Mouse (Mus musculus) hindbrain, embryonic 12.5 days (tissue): ENCODE results near the gene Dcun1d3. TPM values are rescaled to one million over a fixed set of nuclear protein-coding genes. Genes with fewer than 3 reads are reported as not detected.

ENCODE experiments used
- ATAC-seq: fragments of 200-750 bp; cut with Nextera tagmentation; 2 replicates; pipeline ENCODE4 v1.8.0; 2017; ENCODE audit warnings: moderate TSS enrichment; ENCODE audit not compliant: low FRiP score
- H3K27ac ChIP-seq: fragments of 300-500 bp; sonication (generic); 2 replicates; pipeline ENCODE4 v1.5.1; 2016; ENCODE audit warnings: mild to moderate bottlenecking
- H3K27me3 ChIP-seq: fragments of 300-500 bp; sonication (generic); 2 replicates; pipeline ENCODE4 v1.6.1; 2016; ENCODE audit warnings: mild to moderate bottlenecking
- H3K36me3 ChIP-seq: fragments of 300-500 bp; sonication (generic); 2 replicates; pipeline ENCODE4 v1.6.1; 2016; ENCODE audit warnings: mild to moderate bottlenecking
- H3K4me1 ChIP-seq: fragments of 300-500 bp; sonication (generic); 2 replicates; pipeline ENCODE4 v1.6.1; 2016
- H3K4me2 ChIP-seq: fragments of 300-500 bp; sonication (generic); replicated peaks from 2 replicates; pipeline ENCODE4 v1.6.1; 2016; ENCODE audit warnings: mild to moderate bottlenecking
- H3K4me3 ChIP-seq: fragments of 300-500 bp; sonication (generic); 2 replicates; pipeline ENCODE4 v1.5.1; 2016; ENCODE audit warnings: mild to moderate bottlenecking
- H3K9ac ChIP-seq: fragments of 300-500 bp; sonication (generic); 2 replicates; pipeline ENCODE4 v1.6.1; 2016; ENCODE audit warnings: mild to moderate bottlenecking, moderate library complexity
- H3K9me3 ChIP-seq: fragments of 300-500 bp; sonication (generic); replicated peaks from 2 replicates; pipeline ENCODE4 v1.6.1; 2016; ENCODE audit warnings: mild to moderate bottlenecking
- WGBS: fragments of 180-500 bp; shearing (Covaris S2); methylation state at CpG from one replicate; pipeline ENCODE4 v1.1.7; 2016; 5-methylcytosine and 5-hydroxymethylcytosine counted together
- polyA plus RNA-seq: library from polyadenylated mRNA; unstranded; fragments of >200 nt; fragmentation: Nextera tagmentation; extraction: Ambion mirVana; gene quantifications from 2 replicates; pipeline ENCODE4 v1.2.1, GENCODE M21; 2016

The Dcun1d3 gene
- polyA plus RNA-seq, 1 experiment from 2014 or later, result 16.5 TPM

DNA sequence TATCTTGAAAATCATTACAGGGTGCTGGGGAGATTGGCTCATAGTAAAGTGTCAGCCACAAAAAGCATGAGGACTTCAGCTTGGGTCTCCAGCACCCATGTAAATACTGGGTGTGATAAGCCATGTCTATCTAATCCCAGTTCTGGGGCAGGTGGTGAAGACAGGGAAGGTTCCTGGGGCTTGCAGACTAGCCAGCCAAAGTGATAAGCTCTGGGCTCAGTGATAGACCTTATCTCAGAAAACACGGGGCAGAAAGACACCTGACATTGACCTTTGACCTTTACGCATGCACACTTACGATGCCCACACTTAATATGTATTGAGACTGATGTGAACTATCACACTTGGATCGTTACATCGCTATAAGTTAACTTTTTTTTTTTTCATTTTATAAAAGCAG, 31.6 kb downstream of the Dcun1d3 start:
- no peak overlapping the region for H3K9ac ChIP-seq
- no peaks in the 10 kb centered on the region for H3K9me3 ChIP-seq
- H3K4me2 ChIP-seq, result no peak overlapping the region
- peaks cover 16% of the 10 kb centered on the region for H3K4me1 ChIP-seq
- 86% methylated on average over 5 of the region's 5 CpGs for whole genome bisulfite sequencing
- ATAC-seq, result no peak
- H3K27me3 ChIP-seq, result no peaks in the 10 kb centered on the region
- H3K36me3 ChIP-seq, result peaks cover 1% of the 10 kb centered on the region; the same call in 1 of the 2 replicates
- H3K4me3 ChIP-seq, result no peak overlapping the region
- no peak overlapping the region for H3K27ac ChIP-seq

DNA sequence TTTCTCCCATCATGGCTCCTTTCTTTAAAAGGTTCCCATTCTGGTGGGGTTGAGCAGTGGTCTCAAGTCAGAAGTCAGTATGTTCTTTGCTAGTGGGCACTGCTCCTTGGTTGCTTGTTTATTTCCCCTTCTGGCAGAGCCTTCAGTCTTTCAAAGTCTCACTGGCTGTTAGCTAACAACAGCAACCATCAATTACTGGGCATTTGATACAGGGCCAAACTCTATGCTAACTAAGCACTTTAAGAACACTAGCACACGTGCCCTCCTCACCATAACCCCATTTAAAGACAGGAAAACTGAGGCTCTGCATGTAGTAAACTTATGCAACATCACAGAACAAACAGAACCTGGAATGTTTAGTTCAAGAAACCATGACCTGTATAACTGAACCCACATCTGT, 33.9 kb downstream of the Dcun1d3 start:
- ATAC-seq, result peak; percentile 55
- H3K4me2 ChIP-seq, result no peak overlapping the region
- H3K4me1 ChIP-seq, result peaks cover 16% of the 10 kb centered on the region
- no peaks in the 10 kb centered on the region for H3K27me3 ChIP-seq
- H3K36me3 ChIP-seq, result peaks cover 17% of the 10 kb centered on the region
- no peak overlapping the region for H3K9ac ChIP-seq
- peak overlapping the region; percentile 73 for H3K27ac ChIP-seq
- H3K9me3 ChIP-seq, result no peaks in the 10 kb centered on the region
- H3K4me3 ChIP-seq, result no peak overlapping the region
- 42% methylated on average over 1 of the region's 1 CpGs for WGBS

GRCm38 (mm10) chr7:119861335-119862091, 34.6 kb downstream of the Dcun1d3 start:
- H3K9me3 ChIP-seq, result no peaks in the 10 kb centered on the region
- peaks cover 17% of the 10 kb centered on the region for H3K36me3 ChIP-seq
- H3K9ac ChIP-seq, result 0 out of 2 replicates have a peak overlapping the region, but pooled peaks have one; percentile 29
- H3K4me2 ChIP-seq, result no peak overlapping the region
- H3K4me1 ChIP-seq, result peaks cover 16% of the 10 kb centered on the region
- H3K27me3 ChIP-seq, result no peaks in the 10 kb centered on the region
- peak overlapping the region; percentile 73 for H3K27ac ChIP-seq
- WGBS, result 21% methylated on average over 6 of the region's 6 CpGs
- H3K4me3 ChIP-seq, result no peak overlapping the region
- ATAC-seq, result peak; percentile 83

- no peak overlapping the region for H3K9ac ChIP-seq
- ATAC-seq, result no peak
- no peaks in the 10 kb centered on the region for H3K27me3 ChIP-seq
- peaks cover 16% of the 10 kb centered on the region for H3K4me1 ChIP-seq
- H3K36me3 ChIP-seq, result peaks cover 17% of the 10 kb centered on the region
- H3K27ac ChIP-seq, result no peak overlapping the region
- no peak overlapping the region for H3K4me2 ChIP-seq
- no peak overlapping the region for H3K4me3 ChIP-seq
- no peaks in the 10 kb centered on the region for H3K9me3 ChIP-seq
Measured at GRCm38 (mm10) chr7:119860971-119861334, 35.1 kb downstream of the Dcun1d3 start.

DNA sequence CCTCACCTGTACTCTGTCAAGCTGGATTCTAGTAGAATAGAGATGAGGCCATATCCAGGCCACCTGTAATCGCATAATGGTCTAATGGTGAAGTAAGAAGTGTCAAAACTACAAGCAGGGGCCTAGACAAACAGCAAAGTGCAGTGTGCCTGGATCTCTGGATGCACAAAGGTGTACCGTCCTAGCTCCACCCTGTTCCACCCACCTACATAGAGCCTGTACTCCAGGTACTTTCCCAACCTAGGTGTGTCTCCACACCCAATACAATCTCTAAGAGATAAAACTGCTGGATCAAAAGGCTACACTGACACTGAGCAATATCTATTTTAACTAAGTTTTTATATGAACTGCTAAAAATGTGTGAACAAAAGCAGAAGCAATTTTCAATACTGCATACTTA, 35.5 kb downstream of the Dcun1d3 start:
- Histone ChIP-seq H3K27me3 (no peaks in the 10 kb centered on the region), H3K4me3 (no peak overlapping the region), H3K4me2 (no peak overlapping the region), H3K27ac (no peak overlapping the region), H3K9ac (no peak overlapping the region), H3K4me1 (peaks cover 16% of the 10 kb centered on the region), H3K36me3 (peaks cover 17% of the 10 kb centered on the region), H3K9me3 (no peaks in the 10 kb centered on the region)
- WGBS, result 90% methylated on average over 2 of the region's 2 CpGs
- ATAC-seq, result no peak

DNA sequence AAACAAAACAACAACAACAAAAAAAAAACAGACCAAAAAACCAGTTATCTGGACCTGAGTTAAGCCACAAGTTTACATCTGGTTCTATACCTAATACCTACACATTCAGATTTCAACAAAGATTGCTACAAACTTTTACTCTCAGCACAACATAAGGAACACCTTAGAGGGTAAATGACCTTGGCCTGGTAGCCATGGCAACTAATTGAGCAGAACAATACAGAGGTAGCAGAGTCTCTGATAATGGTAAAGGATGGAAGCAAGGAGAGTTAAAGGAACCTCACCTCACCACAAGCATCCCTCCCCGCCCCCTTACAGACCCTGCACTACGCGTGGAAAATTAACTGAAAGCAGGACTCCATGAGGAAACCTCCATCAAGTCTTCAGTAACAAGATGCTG, 36.0 kb downstream of the Dcun1d3 start:
- no peak for ATAC-seq
- H3K4me1 ChIP-seq, result peaks cover 16% of the 10 kb centered on the region
- no peak overlapping the region for H3K9ac ChIP-seq
- 85% methylated on average over 3 of the region's 3 CpGs for WGBS
- H3K4me3 ChIP-seq, result no peak overlapping the region
- H3K4me2 ChIP-seq, result no peak overlapping the region
- no peaks in the 10 kb centered on the region for H3K27me3 ChIP-seq
- H3K9me3 ChIP-seq, result no peaks in the 10 kb centered on the region
- no peak overlapping the region for H3K27ac ChIP-seq
- peaks cover 17% of the 10 kb centered on the region for H3K36me3 ChIP-seq

DNA sequence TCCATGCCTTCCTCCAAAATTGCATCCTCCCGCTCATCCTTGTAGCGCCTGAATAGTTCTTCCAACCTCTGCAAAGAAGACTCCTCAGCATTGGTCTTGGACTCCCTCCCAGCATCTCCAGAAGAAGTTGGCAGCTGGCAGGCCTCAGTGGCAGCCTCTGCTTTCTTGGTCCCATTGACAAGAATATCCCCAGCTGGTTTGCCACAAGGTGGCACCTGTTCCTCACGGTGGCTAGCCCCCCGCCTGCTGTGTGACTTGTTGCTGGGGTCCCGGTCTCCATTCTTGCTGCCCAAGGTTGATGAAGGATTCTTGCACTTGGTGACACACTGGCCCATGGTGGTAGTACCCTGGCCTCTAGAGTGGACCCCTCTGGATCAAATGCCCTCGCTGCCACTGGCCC, 36.6 kb downstream of the Dcun1d3 start:
- WGBS, result 81% methylated on average over 6 of the region's 6 CpGs

GRCm38 (mm10) chr7:119855031-119855430, 41.1 kb downstream of the Dcun1d3 start:
- H3K36me3 ChIP-seq, result peaks cover 25% of the 10 kb centered on the region

More for the DNA sequence above, 36.6 kb downstream of the Dcun1d3 start:
- Histone ChIP-seq H3K4me2 (no peak overlapping the region), H3K9me3 (no peaks in the 10 kb centered on the region), H3K4me3 (no peak overlapping the region), H3K27ac (no peak overlapping the region), H3K4me1 (peaks cover 16% of the 10 kb centered on the region), H3K27me3 (no peaks in the 10 kb centered on the region), H3K9ac (no peak overlapping the region), H3K36me3 (peaks cover 17% of the 10 kb centered on the region)
- ATAC-seq, result no peak

GRCm38 (mm10) chr7:119854362-119854761, 41.7 kb downstream of the Dcun1d3 start:
- WGBS, result 97% methylated on average over 2 of the region's 2 CpGs
- no peak for ATAC-seq
- Histone ChIP-seq H3K9ac (no peak overlapping the region), H3K9me3 (no peaks in the 10 kb centered on the region), H3K27me3 (no peaks in the 10 kb centered on the region), H3K27ac (no peak overlapping the region), H3K36me3 (peaks cover 22% of the 10 kb centered on the region), H3K4me1 (no peaks in the 10 kb centered on the region), H3K4me2 (no peak overlapping the region), H3K4me3 (no peak overlapping the region)

More at GRCm38 (mm10) chr7:119855031-119855430, 41.1 kb downstream of the Dcun1d3 start:
- Histone ChIP-seq H3K27ac (no peak overlapping the region), H3K9me3 (no peaks in the 10 kb centered on the region), H3K4me2 (no peak overlapping the region), H3K4me1 (no peaks in the 10 kb centered on the region), H3K4me3 (no peak overlapping the region), H3K27me3 (no peaks in the 10 kb centered on the region), H3K9ac (no peak overlapping the region)
- ATAC-seq, result no peak

DNA sequence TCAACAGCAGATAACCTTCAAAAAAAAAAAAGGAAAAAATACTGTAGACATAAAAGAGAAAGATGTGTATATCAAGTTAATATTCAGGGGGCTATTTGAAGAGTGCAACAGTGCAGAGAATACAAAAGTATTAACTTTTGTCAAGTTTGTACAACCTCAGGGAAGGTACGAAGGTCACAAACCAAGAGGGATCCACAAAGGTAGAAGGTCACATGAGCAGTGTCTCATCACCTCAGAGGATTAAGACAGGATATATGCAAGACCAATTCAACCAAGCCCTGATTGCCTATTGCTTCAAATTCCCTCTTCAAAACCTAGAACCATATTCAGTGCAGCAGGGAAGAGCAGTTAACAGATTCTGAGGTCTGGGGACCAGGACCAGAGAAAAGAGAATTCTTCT, 42.9 kb downstream of the Dcun1d3 start:
- Histone ChIP-seq H3K27ac (no peak overlapping the region), H3K9me3 (no peaks in the 10 kb centered on the region), H3K4me1 (no peaks in the 10 kb centered on the region), H3K9ac (no peak overlapping the region), H3K4me3 (no peak overlapping the region), H3K27me3 (no peaks in the 10 kb centered on the region), H3K36me3 (peaks cover 17% of the 10 kb centered on the region), H3K4me2 (no peak overlapping the region)
- WGBS, result 100% methylated on average over 1 of the region's 1 CpGs
- no peak for ATAC-seq

GRCm38 (mm10) chr7:119852494-119852893, 43.6 kb downstream of the Dcun1d3 start:
- peaks cover 10% of the 10 kb centered on the region for H3K36me3 ChIP-seq
- no peak overlapping the region for H3K4me3 ChIP-seq
- H3K4me1 ChIP-seq, result no peaks in the 10 kb centered on the region
- H3K27ac ChIP-seq, result no peak overlapping the region
- H3K9me3 ChIP-seq, result no peaks in the 10 kb centered on the region
- no peak for ATAC-seq
- H3K9ac ChIP-seq, result no peak overlapping the region
- H3K27me3 ChIP-seq, result no peaks in the 10 kb centered on the region
- no peak overlapping the region for H3K4me2 ChIP-seq

GRCm38 (mm10) chr7:119850737-119851136, 45.4 kb downstream of the Dcun1d3 start:
- H3K27ac ChIP-seq, result no peak overlapping the region
- no peak overlapping the region for H3K9ac ChIP-seq
- no peaks in the 10 kb centered on the region for H3K9me3 ChIP-seq
- ATAC-seq, result no peak
- no peaks in the 10 kb centered on the region for H3K27me3 ChIP-seq
- no peaks in the 10 kb centered on the region for H3K4me1 ChIP-seq
- H3K36me3 ChIP-seq, result peaks cover 8% of the 10 kb centered on the region; the same call in 1 of the 2 replicates
- H3K4me2 ChIP-seq, result no peak overlapping the region
- H3K4me3 ChIP-seq, result no peak overlapping the region
- WGBS, result 79% methylated on average over 5 of the region's 5 CpGs

- Histone ChIP-seq H3K9me3 (no peaks in the 10 kb centered on the region), H3K4me2 (no peak overlapping the region), H3K36me3 (peaks cover 6% of the 10 kb centered on the region; the same call in 1 of the 2 replicates), H3K27ac (no peak overlapping the region), H3K9ac (no peak overlapping the region), H3K27me3 (no peaks in the 10 kb centered on the region), H3K4me1 (no peaks in the 10 kb centered on the region), H3K4me3 (no peak overlapping the region)
- ATAC-seq, result no peak
- WGBS, result 3% methylated on average over 1 of the region's 1 CpGs
Measured at GRCm38 (mm10) chr7:119849096-119849495, 47.0 kb downstream of the Dcun1d3 start.
